Mouse (Mus musculus): Measurements from ENCODE around the gene Alk.

The Alk gene

GRCm38 (mm10) chr17:71869372-71870231, 734.8 kb downstream of the Alk start:
- no peak for DNase-seq

- DNase-seq = no peak
Measured at GRCm38 (mm10) chr17:71868828-71869227, 735.6 kb downstream of the Alk start.

- DNase-seq = no peak
Measured at GRCm38 (mm10) chr17:71867892-71868291, 736.5 kb downstream of the Alk start.

DNA sequence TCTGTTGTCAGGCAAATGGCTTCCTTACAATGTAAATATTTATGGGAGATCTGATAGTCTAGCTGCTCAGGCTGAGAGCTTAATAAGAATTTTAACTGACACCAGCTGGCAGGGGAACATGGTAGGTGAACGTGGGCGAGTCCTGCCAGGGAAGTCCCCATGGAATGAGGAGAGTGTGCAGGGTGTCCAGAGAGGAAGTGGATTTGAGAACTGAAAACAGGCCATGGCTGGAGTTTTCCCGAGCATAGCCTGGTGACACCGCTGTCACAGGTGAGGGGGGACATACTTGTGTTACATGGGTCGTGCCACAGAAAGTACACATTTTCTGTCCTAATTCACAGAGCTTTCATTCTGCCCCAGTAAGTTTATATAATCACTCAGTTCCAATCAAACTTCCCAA, 739.0 kb downstream of the Alk start:
- DNase-seq = no peak

DNA sequence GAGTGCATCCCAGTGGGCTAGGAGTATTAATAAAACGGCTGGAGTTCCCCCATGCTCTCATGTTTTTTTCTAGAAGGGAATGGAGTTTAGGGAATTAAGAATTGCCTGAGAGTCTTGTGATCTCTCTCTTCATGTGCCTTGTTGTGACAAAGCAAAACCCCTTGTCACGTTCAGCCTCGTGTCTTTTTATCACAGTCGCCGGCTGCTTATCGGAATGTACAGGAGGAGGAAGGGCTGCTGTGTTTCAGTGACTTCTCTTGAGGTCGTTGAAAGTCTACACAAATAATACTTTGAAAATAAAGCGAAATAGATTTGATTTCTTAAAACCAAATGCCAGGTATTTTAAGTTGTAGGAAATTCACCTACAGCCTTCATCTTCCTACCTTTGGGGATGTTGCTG, 740.4 kb downstream of the Alk start:
- no peak for DNase-seq

DNA sequence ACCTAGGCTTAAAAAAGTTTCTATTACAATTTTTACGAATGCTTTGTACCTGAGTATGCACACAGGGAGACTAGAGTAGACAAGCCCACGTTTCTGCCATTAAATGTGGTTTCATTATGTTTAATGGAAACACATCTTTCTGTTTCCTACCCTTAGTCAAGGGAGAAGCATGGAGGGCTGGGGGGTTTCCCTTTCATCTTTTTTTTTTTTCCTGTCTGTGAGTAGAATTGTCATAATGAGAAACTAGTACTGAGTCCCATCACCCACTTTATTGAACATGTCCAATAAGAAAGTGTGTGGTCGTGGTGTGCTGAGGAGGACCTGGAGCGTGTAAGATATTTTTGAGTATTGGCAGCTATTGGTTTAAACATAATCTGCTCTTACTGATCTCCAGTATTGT, 741.5 kb downstream of the Alk start:
- no peak for DNase-seq

GRCm38 (mm10) chr17:71862184-71862583, 742.2 kb downstream of the Alk start:
- DNase-seq = no peak

GRCm38 (mm10) chr17:71831960-71832359, 772.5 kb downstream of the Alk start:
- no peak for DNase-seq

GRCm38 (mm10) chr17:71828647-71829414, 775.6 kb downstream of the Alk start:
- no peak for DNase-seq

DNA sequence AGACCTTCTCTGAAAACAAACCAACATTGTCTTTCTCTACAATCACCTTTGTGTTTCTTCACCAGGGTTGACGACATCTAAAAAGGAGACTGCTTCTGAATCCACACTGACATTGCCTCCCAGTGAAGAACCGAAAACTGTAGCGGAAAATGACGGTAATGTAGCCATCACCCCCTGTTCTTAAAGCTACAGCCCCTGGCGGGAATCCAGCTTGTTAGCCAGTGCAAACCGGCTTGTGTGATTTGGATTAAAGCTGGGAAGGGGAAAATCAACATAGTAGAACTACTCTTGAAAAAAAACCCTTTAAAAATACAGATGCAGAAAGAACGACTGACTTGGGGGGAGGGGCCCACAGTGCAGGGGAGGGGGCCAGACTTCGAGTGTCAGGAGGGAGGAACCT, 776.8 kb downstream of the Alk start:
- DNase-seq = no peak

- no peak for DNase-seq
Measured at GRCm38 (mm10) chr17:71826603-71827002, 777.8 kb downstream of the Alk start.

GRCm38 (mm10) chr17:71823622-71824306, 780.7 kb downstream of the Alk start:
- DNase-seq = no peak

All from cerebellum, adult 11 months (tissue).